Mouse (Mus musculus) CD4-positive, CD25-positive, alpha-beta regulatory T cell (primary cell): ENCODE measurements around the gene Zfp57. TPM values are rescaled to one million over a fixed set of nuclear protein-coding genes. Genes with fewer than 3 reads are reported as not detected.

ENCODE experiments used
- polyA plus RNA-seq: library from polyadenylated mRNA; unstranded; fragments of 100-300 nt; shearing (Covaris generic); gene quantifications from one replicate; pipeline ENCODE4 v1.2.1, GENCODE M21; 2017

Gene Zfp57
- not detected for polyA plus RNA-seq

DNA sequence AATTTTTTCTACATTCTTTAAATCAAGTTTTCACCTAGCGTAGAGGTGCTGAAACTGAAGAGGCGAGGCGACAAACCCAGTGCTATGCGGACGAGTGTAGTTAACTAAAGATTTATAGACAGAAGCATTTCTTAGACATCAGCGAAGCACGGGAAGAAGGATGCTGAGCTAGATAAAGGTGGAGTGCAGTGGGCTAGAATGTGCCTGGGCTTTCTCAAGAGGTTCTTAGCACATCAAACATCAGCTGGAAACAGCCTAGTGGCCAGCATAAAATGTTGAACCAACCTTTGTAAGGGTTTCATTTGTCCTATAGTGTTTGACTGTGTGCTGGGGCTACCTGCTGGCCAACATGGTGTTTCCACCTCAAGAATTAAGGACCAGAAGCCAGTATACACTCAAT, at the start of gene Zfp57:
Zfp57 (plus strand) TSS at position 301 of the 400 bp plus-strand sequence.

DNA sequence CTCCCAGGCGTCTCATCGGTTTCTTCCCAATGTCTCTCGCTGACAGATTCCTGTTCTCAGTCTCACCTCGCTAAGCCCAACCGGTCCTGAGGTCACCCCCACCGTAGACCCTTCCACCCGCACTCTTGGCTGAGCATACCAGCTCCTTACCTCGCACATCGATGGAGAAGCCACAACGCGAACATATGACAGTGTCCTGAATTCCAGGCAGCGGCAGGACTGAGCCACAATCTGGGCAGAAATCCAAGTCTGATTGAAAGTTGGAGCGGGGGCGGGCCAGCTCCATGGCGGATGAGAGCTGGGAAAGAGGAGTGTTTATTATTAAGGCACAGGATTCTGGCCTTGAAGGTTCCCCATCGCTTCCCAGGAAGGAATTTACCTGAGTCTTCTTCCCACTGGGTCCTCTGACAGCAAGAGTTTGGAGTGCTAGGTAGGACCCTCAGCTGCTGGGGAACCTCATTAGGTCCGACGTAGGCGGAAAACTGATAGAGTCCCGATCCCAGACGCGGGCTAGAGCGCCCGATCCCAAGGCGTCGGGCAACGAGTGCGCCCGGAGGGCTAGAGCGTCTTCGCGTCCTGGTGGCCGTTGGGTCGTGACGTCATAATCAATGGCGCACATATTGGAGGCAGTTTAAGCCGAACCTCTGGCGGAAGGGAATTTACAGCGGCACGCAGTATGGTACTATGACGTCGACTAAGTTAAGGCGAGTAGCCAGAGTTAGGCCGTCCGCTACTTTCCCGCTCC, 42.8 kb upstream of the Zfp57 start, which contains the start of the genes Znrd1 and Znrd1as:
Znrd1 (minus strand) TSS at position 561 of the 745 bp plus-strand sequence.
Znrd1as (plus strand) TSS at position 594 of the 745 bp plus-strand sequence.

DNA sequence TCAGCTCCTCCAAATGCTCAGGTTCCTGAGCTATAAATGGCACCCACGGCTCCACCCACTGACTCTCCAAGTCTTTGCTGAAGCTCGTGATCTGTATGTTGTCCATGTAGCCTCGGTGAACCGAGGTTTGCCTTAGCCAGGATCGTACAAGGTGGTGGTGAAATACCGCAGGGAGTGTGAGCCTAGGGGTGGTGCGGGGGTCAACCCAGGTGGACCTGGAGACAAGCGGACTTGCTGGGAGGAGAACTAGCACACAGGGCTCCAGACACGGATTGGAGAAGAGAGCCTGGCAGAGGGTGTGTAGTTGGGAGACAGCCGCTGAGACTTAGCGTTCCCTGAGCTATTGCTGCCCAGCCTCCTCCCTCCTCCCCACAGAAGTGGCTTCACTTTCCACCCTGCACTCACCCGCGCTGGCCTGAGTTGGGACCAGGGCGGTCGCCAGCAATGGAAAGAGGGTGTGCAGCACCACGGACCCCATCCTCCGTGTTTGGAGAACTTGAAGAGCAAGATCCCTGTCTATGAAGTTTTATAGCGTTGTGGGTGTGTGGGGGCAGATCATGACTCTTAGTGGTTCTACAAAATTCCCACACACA, 19.6 kb upstream of the Zfp57 start, which contains the start of gene 2410137M14Rik:
2410137M14Rik (minus strand) TSS at position 17 of the 593 bp plus-strand sequence.

DNA sequence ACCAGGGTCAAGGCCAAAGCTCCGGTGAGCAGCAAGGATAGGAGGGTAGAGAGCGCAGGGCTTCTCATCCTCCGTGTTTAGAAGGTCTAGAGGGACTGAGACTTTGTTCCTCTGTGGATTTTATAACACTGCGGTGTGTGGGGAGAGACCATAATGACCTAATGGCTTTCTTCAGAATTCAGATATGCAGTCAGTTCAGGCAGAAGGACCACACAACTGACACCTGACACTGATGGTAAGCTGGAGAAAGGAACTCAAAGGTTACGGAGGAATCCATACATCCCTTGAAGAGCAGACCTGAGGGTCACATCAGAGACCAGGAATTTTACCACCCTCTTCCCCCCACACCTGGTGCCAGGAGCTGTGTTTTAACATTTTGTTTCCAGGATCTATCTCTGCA, 11.5 kb upstream of the Zfp57 start, which contains the start of gene H2-M5:
H2-M5 (minus strand) TSS at position 101 of the 400 bp plus-strand sequence.

DNA sequence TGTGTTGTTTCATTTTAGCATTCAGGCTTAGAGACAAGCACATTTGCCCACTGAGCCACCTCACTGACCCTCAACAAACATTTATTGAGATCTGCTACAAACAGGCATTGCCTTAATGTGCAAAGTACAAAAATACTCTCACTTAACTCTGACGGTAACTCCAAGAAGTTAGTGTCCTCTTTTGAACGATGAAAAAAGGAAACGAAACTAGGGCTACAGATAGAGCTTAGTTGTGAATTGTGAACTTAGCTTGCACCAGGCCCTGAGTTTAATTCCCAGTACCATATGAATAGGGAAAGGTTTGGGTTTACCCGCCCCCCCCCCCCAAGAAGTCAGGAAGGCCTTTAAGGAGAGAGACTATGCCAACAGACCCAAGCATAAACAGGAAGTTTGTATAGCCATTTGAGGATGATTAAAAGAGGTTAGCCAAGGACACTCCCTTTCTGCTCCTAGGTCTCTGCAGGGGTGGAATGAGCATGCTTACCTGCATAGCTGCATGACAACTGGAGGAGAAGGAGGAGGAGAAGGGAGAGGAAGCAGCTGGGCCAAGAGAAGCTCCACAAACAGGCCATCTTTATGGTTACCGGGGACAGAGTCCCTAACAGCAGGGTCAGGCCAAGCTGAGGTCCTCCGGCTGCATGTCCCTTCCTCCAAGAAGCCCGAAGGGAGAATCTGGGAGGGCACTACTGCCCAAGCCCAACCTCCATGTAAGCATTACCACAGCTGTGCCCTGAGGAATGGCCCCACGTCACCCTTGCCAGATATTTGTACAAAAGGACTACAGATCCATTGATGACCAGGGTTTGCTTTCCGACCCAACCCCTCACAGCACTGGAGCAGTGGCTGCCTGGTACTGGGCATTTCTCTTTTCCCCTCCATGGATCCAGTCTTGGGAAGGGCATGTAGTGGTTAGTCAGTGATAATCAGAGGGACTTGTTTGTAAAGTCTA, 21.9 kb downstream of the Zfp57 start, which contains the start of gene Mog:
Mog (minus strand) TSS at position 771 of the 949 bp plus-strand sequence.

DNA sequence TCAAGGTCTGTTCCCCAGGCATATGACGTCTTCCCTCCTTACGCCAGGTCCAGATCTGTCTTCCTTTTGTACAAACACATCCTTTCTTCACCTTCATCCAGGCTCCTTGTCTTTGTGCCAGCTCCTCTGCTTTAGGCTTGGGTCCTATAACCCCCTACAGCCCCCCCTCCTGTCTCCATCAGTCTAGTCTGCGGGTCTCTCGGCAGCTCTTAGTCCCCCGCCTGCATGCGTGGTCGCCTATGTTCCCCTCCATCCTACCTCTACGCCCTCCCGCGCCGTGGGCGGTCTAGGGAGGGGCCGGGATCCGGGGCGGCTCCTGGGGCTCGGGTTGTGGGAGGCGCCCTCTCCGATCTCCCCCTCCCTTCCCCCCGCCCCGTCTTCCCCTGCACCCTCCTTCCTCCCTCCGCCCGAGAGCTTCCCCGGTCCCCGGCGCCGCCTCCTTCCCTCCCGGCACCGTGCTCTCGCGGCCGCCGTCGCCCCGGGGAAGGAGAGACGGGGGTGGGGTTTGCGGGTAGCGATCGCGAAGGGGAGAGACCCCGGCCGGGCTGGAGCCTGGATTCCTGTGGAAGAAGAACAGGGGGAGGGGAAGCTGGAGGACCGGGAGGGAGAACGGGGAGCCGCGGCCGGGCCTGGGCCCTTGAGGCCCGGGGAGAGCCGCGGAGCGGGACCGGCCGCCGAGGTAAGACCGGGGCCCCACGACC, 44.8 kb downstream of the Zfp57 start, which contains the start of gene Gabbr1:
Gabbr1 (plus strand) TSS at position 356 of the 701 bp plus-strand sequence.

Other genes with a start within 250 kb of the Zfp57 start
- not detected for gene H2-M10.5, start 228.3 kb upstream of the Zfp57 start, polyA plus RNA-seq
- not detected for gene H2-M10.6, start 189.0 kb upstream of the Zfp57 start, polyA plus RNA-seq
- 133 TPM for gene Trim26, start 164.0 kb upstream of the Zfp57 start, polyA plus RNA-seq
- 0.43 TPM for gene Trim15, start 134.0 kb upstream of the Zfp57 start, polyA plus RNA-seq
- gene Trim10, start 131.6 kb upstream of the Zfp57 start, polyA plus RNA-seq, result 0.07 TPM
- gene Trim40, start 111.0 kb upstream of the Zfp57 start, polyA plus RNA-seq, result not detected
- gene Trim31, start 103.0 kb upstream of the Zfp57 start, polyA plus RNA-seq, result not detected
- 0.17 TPM for gene Rnf39, start 58.2 kb upstream of the Zfp57 start, polyA plus RNA-seq
- gene Ppp1r11, start 49.4 kb upstream of the Zfp57 start, polyA plus RNA-seq, result 126 TPM
- gene Znrd1, start 42.6 kb upstream of the Zfp57 start, polyA plus RNA-seq, result 85.3 TPM
- 6.6 TPM for gene Znrd1as, start 42.6 kb upstream of the Zfp57 start, polyA plus RNA-seq
- not detected for gene 2410137M14Rik, start 19.9 kb upstream of the Zfp57 start, polyA plus RNA-seq
- not detected for gene H2-M5, start 11.6 kb upstream of the Zfp57 start, polyA plus RNA-seq
- not detected for gene Mog, start 22.2 kb downstream of the Zfp57 start, polyA plus RNA-seq
- 12.6 TPM for gene Gabbr1, start 44.8 kb downstream of the Zfp57 start, polyA plus RNA-seq
- gene Olfr90, start 87.3 kb downstream of the Zfp57 start, polyA plus RNA-seq, result 0.20 TPM
- gene Olfr91, start 97.1 kb downstream of the Zfp57 start, polyA plus RNA-seq, result not detected
- not detected for gene Olfr92, start 118.9 kb downstream of the Zfp57 start, polyA plus RNA-seq
- gene Olfr93, start 160.3 kb downstream of the Zfp57 start, polyA plus RNA-seq, result not detected
- gene Ubd, start 192.7 kb downstream of the Zfp57 start, polyA plus RNA-seq, result 0.38 TPM
- gene Olfr94, start 199.8 kb downstream of the Zfp57 start, polyA plus RNA-seq, result not detected
- gene Olfr95, start 212.0 kb downstream of the Zfp57 start, polyA plus RNA-seq, result not detected
- gene Olfr96, start 219.0 kb downstream of the Zfp57 start, polyA plus RNA-seq, result not detected
- not detected for gene Olfr97, start 236.2 kb downstream of the Zfp57 start, polyA plus RNA-seq